Mouse (Mus musculus) brain, embryonic 14.5 days (tissue): ENCODE results near the gene Rab5c. TPM values are rescaled to one million over a fixed set of nuclear protein-coding genes. Genes with fewer than 3 reads are reported as not detected.
A peak's percentile ranks its signal among the peaks of the same experiment; 100 is the strongest.

Experiments
- DNase-seq: peaks from one replicate; pipeline ENCODE4 v3.0.0-alpha.2; 2011; ENCODE audit warnings: low read depth
- CTCF ChIP-seq: fragments of 200-500 bp; IDR thresholded peaks from 2 replicates; pipeline ENCODE4 v1.5.1; 2012; ENCODE audit warnings: inconsistent platforms, mild to moderate bottlenecking, moderate library complexity, borderline replicate concordance; ENCODE audit not compliant: insufficient read depth, insufficient read length; ENCODE audit errors: extremely low read depth
- POLR2A ChIP-seq: fragments of 200-500 bp; IDR thresholded peaks from 2 replicates; pipeline ENCODE4 v1.6.1; 2012; ENCODE audit warnings: mild to moderate bottlenecking, inconsistent platforms, borderline replicate concordance; ENCODE audit not compliant: poor library complexity, insufficient read depth, insufficient read length, severe bottlenecking; ENCODE audit errors: extremely low read depth
- polyA plus RNA-seq: library from polyadenylated mRNA; depleted of rRNA; stranded (reverse); fragments of >200 nt; gene quantifications from 2 replicates; pipeline ENCODE4 v1.2.3, GENCODE M21; 2012; rRNA removed

The Rab5c gene
- polyA plus RNA-seq, 1 experiment: 236 TPM

GRCm38 (mm10) chr11:100682526-100682925, 55.5 kb downstream of the Rab5c start:
- TF ChIP-seq POLR2A (no peak), CTCF (no peak)
- no peak for DNase-seq

GRCm38 (mm10) chr11:100681826-100682225, 56.2 kb downstream of the Rab5c start:
- no peak for TF ChIP-seq CTCF
- no peak for TF ChIP-seq POLR2A
- DNase-seq: no peak

- peak; percentile 13 for DNase-seq
- TF ChIP-seq POLR2A (no peak), CTCF (no peak)
These were observed 60.2 kb downstream of the Rab5c start for GRCm38 (mm10) chr11:100677810-100678209.

DNA sequence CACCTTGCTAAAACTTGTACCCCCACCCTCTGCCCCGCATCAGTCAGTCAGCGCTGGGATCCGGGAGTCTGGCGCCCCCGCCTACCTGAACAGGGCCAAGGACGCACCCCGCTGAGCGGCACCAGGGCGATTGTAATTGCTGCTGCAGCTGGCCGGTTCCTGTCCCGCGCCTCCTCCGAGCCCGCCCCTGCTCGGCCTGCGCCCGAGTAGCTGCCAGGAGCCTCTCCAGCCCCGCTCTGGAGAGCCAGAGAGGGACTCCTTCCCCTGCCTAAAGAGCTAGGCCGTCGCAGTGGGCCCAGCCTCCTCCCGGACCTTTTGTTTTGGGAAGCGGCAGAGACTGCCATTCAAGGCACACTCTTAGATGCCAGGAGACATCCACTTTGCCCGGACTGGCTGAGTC, 64.8 kb downstream of the Rab5c start:
- no peak for TF ChIP-seq POLR2A
- no peak for TF ChIP-seq CTCF
- DNase-seq: peak; percentile 49

- no peak for TF ChIP-seq POLR2A
- TF ChIP-seq CTCF: no peak
- DNase-seq: no peak
These were observed 66.1 kb downstream of the Rab5c start for GRCm38 (mm10) chr11:100671956-100672355.

DNA sequence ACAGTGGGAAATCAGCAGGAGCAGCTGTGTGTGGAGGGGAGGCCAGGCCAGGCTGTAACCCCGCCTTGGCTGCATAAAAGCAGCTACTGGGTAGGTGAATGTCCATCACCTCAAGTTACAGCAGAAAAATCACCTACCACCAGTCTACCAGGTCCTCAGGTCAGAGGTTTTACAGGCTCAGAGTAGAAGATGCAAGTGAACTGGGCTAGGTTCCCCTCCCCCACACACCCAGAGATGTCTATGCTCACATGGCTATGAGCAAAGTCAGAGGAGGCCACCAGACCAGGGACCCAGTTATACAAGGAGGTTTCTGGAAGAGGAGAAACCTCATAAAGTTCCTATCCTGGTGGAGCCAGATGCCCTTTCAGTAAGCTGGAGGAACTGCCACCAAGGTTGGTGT, 67.0 kb downstream of the Rab5c start:
- DNase-seq: no peak
- TF ChIP-seq POLR2A (no peak), CTCF (no peak)

Other genes starting within 250 kb of the Rab5c start
- gene Acly, start 210.2 kb downstream of the Rab5c start, polyA plus RNA-seq: 189 and 209 TPM in 2 replicates
- 0.90 and 2.8 TPM in 2 replicates for gene Ttc25, start 192.6 kb downstream of the Rab5c start, polyA plus RNA-seq
- 18.1 and 22.4 TPM in 2 replicates for gene Cnp, start 163.3 kb downstream of the Rab5c start, polyA plus RNA-seq
- 111 and 119 TPM in 2 replicates for gene Nkiras2, start 119.0 kb downstream of the Rab5c start, polyA plus RNA-seq
- gene Dnajc7, start 118.0 kb downstream of the Rab5c start, polyA plus RNA-seq: 139 and 201 TPM in 2 replicates
- gene Zfp385c, start 45.8 kb downstream of the Rab5c start, polyA plus RNA-seq: 0.40 and 0.63 TPM in 2 replicates
- 2.4 and 2.6 TPM in 2 replicates for gene Dhx58, start 33.9 kb downstream of the Rab5c start, polyA plus RNA-seq
- 60.4 and 61.8 TPM in 2 replicates for gene Kat2a, start 25.8 kb downstream of the Rab5c start, polyA plus RNA-seq
- gene Hspb9, start 24.4 kb downstream of the Rab5c start, polyA plus RNA-seq: not detected in 2 replicates
- gene Kcnh4, start 21.7 kb upstream of the Rab5c start, polyA plus RNA-seq: 33.1 and 36.4 TPM in 2 replicates
- 0.45 and 0.91 TPM in 2 replicates for gene Hcrt, start 24.7 kb upstream of the Rab5c start, polyA plus RNA-seq
- gene Ghdc, start 32.7 kb upstream of the Rab5c start, polyA plus RNA-seq: 5.5 and 7.7 TPM in 2 replicates
- gene Stat5b, start 112.5 kb upstream of the Rab5c start, polyA plus RNA-seq: 16.4 and 21.5 TPM in 2 replicates
- 1.4 and 2.1 TPM in 2 replicates for gene Stat5a, start 121.1 kb upstream of the Rab5c start, polyA plus RNA-seq
- gene Stat3, start 201.3 kb upstream of the Rab5c start, polyA plus RNA-seq: 29.1 and 36.9 TPM in 2 replicates
- gene Cavin1, start 232.7 kb upstream of the Rab5c start, polyA plus RNA-seq: 10.5 and 24.4 TPM in 2 replicates